Mouse (Mus musculus): ENCODE data around the gene Ubl7. TPM values are rescaled to one million over a fixed set of nuclear protein-coding genes. Genes with fewer than 3 reads are reported as not detected.

Gene Ubl7
- polyA plus RNA-seq, 1 experiment from 2014 or later = 124 TPM

DNA sequence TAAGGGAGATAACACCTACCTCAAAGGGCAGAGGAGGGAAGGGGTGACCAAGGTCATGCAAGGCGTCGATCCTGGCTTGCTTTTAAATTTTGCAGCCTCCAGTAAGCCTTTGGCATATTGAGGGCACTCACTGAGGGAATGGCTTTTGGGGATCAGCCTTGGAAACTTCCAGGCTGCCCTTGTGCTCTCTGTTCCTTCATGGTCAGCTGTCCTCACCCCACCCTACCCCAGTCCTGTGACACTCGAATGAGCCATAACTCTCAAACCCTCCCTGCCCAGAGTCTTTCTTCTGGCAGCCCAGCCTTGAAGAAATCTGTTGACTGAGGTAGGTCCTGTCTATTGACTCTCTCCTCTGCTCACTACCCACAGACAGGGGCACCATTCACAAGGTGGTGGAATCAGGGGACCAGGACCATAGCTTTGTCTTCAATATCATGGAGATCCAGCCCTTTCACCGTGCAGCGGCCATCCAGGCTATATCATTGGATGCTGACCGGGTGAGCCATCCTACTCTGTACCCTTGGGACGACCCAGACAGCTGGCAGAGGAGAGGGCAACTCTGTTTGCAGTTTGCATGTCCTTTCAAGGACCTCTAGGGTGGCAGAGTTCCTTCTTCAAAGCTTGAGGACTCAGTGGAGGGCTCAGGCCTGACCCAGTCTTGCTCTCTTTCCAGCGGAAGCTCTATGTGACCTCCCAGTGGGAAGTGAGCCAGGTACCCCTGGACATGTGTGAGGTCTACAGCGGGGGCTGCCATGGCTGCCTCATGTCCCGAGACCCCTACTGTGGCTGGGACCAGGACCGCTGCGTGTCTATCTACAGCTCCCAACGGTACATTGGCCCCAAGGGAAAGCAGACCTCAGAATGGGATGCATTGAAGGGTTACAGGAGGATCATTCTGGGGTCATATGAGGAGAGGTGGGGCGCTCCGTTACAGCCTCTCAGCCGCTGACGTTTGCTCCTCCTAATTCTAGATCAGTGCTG lies 49.4 kb downstream of the Ubl7 start:
- WGBS = 83% methylated on average over 17 of the region's 17 CpGs

DNA sequence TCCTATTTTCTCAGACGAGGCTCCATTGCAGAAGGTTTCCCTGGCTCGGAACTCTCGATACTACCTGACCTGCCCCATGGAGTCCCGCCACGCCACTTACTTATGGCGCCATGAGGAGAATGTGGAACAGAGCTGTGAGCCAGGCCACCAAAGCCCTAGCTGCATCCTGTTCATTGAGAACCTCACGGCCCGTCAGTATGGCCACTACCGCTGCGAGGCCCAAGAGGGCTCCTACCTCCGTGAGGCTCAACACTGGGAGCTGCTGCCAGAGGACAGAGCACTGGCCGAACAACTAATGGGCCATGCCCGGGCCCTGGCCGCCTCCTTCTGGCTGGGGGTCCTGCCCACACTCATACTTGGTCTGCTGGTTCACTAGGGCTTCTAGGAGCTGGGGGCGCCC lies 50.4 kb downstream of the Ubl7 start:
- no peaks in the 10 kb centered on the region; the same call in 1 of the 2 replicates for H3K36me3 ChIP-seq (ENCODE audit: control insufficient read depth, insufficient read depth, low read length)
- no peaks in the 10 kb centered on the region for H3K4me1 ChIP-seq (ENCODE audit: control insufficient read depth, insufficient read depth, low read length)
- H3K4me3 ChIP-seq (ENCODE audit: low read depth, low read length) = no peak overlapping the region
- ATAC-seq (ENCODE audit: insufficient read depth, low FRiP score, low TSS enrichment) (no peak), DNase-seq (ENCODE audit: low spot score) (no peak)
- no peak overlapping the region for H3K9ac ChIP-seq (ENCODE audit: low read length)
- H3K4me2 ChIP-seq (ENCODE audit: low read depth) = no peak overlapping the region
- H3K9me3 ChIP-seq (ENCODE audit: control insufficient read depth, low read length) = no peaks in the 10 kb centered on the region
- H3K27me3 ChIP-seq (ENCODE audit: control insufficient read depth, insufficient read depth, low read length) = no peaks in the 10 kb centered on the region
- H3K27ac ChIP-seq (ENCODE audit: low read depth, low read length) = no peak overlapping the region
- 89% methylated on average over 15 of the region's 15 CpGs for WGBS

More for the DNA sequence above, 49.4 kb downstream of the Ubl7 start:
- Histone ChIP-seq H3K27me3 (ENCODE audit: control insufficient read depth, insufficient read depth, low read length) (no peaks in the 10 kb centered on the region), H3K4me1 (ENCODE audit: control insufficient read depth, insufficient read depth, low read length) (no peaks in the 10 kb centered on the region), H3K4me3 (ENCODE audit: low read depth, low read length) (no peak overlapping the region), H3K27ac (ENCODE audit: low read depth, low read length) (no peak overlapping the region), H3K9me3 (ENCODE audit: control insufficient read depth, low read length) (no peaks in the 10 kb centered on the region), H3K4me2 (ENCODE audit: low read depth) (no peak overlapping the region), H3K36me3 (ENCODE audit: control insufficient read depth, insufficient read depth, low read length) (no peaks in the 10 kb centered on the region; the same call in 1 of the 2 replicates), H3K9ac (ENCODE audit: low read length) (no peak overlapping the region)
- no peak for DNase-seq (ENCODE audit: low spot score)
- no peak for ATAC-seq (ENCODE audit: insufficient read depth, low FRiP score, low TSS enrichment)

DNA sequence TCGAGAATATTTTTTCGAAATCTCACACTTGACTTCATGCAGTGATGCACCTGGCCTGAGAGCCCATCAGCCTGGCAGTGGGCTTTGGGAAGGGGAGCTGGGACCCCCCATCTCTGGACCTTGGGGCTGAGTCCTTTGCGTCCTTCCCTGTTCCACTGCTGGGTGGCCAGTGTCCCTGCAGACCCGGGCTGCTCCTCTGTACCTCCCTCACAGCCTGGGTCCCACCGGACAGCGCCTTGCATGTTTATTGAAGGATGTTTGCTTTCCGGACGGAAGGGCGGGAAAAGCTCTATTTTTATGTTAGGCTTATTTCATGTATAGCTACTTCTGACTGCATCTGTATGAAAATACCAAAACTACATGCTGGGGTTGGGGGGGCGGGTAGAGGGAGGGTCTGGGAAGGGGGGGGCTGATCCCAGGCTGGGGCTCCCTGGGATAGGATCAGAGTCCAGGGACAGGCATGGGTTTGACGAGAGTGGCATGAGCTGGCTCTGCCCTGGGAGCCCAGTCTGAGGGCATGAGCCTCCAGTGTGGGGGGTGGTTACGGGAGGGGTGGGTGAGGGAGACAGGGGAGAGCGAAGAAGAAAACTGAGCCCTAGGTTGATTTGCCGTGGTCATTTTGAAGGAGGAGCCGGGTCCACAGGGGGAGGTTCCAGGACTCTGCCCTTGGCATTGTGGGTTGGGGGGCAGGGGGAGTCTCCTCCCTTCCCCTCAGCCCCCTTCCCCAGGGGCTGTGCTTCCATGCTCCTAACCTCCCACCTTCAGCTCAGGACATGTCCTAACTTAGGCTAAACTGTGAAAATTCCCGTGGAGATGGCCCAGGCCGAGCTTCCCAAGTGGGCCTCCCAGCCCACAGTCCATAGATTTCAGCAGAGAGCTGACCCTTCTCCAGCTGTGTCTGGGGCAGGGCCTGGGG lies 51.3 kb downstream of the Ubl7 start:
- no peaks in the 10 kb centered on the region; the same call in 1 of the 2 replicates for H3K36me3 ChIP-seq (ENCODE audit: control insufficient read depth, insufficient read depth, low read length)
- H3K27me3 ChIP-seq (ENCODE audit: control insufficient read depth, insufficient read depth, low read length) = no peaks in the 10 kb centered on the region
- no peak overlapping the region for H3K4me2 ChIP-seq (ENCODE audit: low read depth)
- no peak overlapping the region for H3K27ac ChIP-seq (ENCODE audit: low read depth, low read length)
- no peaks in the 10 kb centered on the region for H3K4me1 ChIP-seq (ENCODE audit: control insufficient read depth, insufficient read depth, low read length)
- DNase-seq (ENCODE audit: low spot score) (no peak), ATAC-seq (ENCODE audit: insufficient read depth, low FRiP score, low TSS enrichment) (no peak)
- no peak overlapping the region for H3K4me3 ChIP-seq (ENCODE audit: low read depth, low read length)
- no peak overlapping the region for H3K9ac ChIP-seq (ENCODE audit: low read length)
- WGBS = 67% methylated on average over 17 of the region's 17 CpGs
- no peaks in the 10 kb centered on the region for H3K9me3 ChIP-seq (ENCODE audit: control insufficient read depth, low read length)

DNA sequence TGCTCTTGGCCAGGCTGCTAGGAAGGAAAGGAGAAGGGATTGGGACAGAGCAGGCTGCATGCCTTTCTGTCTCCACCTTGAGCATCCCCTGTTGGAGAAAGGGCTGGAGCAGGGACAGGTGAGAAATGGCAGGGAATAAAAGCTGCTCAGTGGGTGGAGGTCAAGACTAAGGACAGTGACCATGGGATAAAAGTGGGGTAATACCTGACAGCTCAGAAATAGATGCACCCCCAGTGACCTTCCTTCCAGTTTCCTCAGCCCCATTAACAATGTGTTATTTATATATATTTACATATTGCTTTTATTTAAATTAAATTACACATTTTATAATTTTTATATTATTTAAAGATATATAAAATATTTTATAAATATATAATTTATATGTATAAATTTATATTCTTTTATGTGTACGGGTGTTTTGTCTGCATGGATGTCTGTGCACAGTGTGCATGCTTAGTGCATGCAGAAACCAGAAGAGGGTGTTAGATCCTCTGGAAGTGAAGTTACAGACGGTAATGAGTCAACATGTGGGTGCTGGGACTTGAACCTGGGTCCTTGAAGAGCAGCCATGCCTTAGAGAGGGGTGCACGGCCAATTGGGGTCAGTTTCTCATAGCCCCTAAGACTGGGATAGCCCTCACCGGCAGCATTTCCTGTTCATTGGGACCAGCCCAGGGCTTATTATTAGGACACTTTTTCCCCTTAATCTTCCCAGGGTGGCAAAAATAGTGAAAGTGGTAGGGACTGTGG lies 52.6 kb downstream of the Ubl7 start:
- ATAC-seq (ENCODE audit: insufficient read depth, low FRiP score, low TSS enrichment) (no peak), DNase-seq (ENCODE audit: low spot score) (no peak)
- Histone ChIP-seq H3K27ac (ENCODE audit: low read depth, low read length) (no peak overlapping the region), H3K36me3 (ENCODE audit: control insufficient read depth, insufficient read depth, low read length) (no peaks in the 10 kb centered on the region; the same call in 1 of the 2 replicates), H3K4me2 (ENCODE audit: low read depth) (no peak overlapping the region), H3K4me3 (ENCODE audit: low read depth, low read length) (no peak overlapping the region), H3K4me1 (ENCODE audit: control insufficient read depth, insufficient read depth, low read length) (no peaks in the 10 kb centered on the region), H3K9ac (ENCODE audit: low read length) (no peak overlapping the region), H3K27me3 (ENCODE audit: control insufficient read depth, insufficient read depth, low read length) (no peaks in the 10 kb centered on the region), H3K9me3 (ENCODE audit: control insufficient read depth, low read length) (no peaks in the 10 kb centered on the region)
- WGBS = 86% methylated on average over 4 of the region's 4 CpGs

DNA sequence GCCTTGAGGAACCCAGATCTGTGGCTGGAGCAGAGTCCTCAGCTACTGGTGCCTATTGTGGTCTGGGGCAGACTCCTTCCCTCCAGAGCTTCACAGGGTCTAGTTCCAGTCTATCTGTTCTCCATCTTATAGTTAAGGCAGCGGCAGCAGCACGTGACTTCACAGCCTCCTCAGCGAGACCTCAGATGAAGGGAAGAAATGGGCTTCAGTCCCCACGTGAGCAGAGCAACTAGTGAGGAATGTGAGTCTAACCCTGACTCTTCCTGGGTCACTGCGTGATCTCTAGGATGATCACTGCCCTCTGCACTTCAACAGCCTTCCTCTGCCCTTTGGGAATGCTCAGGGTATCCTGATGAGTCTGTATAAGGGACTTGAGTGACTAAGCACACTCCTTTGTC lies 53.2 kb downstream of the Ubl7 start:
- no peak overlapping the region for H3K4me3 ChIP-seq (ENCODE audit: low read depth, low read length)
- no peak overlapping the region for H3K4me2 ChIP-seq (ENCODE audit: low read depth)
- H3K9me3 ChIP-seq (ENCODE audit: control insufficient read depth, low read length) = no peaks in the 10 kb centered on the region
- H3K9ac ChIP-seq (ENCODE audit: low read length) = no peak overlapping the region
- no peak for DNase-seq (ENCODE audit: low spot score)
- H3K27me3 ChIP-seq (ENCODE audit: control insufficient read depth, insufficient read depth, low read length) = no peaks in the 10 kb centered on the region
- 82% methylated on average over 5 of the region's 5 CpGs for WGBS
- no peaks in the 10 kb centered on the region for H3K4me1 ChIP-seq (ENCODE audit: control insufficient read depth, insufficient read depth, low read length)
- no peaks in the 10 kb centered on the region for H3K36me3 ChIP-seq (ENCODE audit: control insufficient read depth, insufficient read depth, low read length)
- H3K27ac ChIP-seq (ENCODE audit: low read depth, low read length) = no peak overlapping the region
- no peak for ATAC-seq (ENCODE audit: insufficient read depth, low FRiP score, low TSS enrichment)

DNA sequence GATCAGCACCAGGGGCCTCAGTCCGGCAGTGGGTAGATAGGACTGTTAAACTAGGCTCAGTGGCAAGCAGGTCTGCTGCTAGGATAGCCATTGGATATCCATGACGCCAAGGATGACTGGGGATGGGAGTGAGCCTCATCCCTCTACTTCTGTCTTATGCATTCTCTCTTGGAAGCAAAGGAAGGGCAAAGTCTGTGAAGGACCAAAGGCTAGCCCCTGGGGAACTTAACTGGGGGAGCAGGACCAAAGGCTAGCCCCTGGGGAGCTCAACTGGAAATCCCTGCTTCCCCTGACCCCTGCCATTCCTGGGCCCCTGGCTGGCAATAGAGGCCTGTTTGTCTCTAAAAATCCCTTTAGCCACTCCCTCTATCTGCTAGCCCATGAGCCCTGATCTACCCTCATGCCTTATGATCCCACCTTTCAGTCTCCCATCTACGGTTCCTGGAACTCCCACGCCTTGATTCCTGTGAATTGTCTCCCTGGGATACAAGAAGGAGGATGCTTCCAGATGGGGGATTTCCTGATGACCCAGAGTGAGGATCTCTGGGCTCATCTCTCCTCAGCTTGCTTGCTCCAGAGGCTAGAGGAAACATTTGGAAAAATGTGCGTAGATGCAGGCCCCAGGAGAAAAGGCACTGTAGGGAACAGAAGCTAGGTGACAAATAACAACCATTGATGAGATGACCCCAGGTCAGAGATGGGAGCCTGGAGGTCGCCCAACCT lies 53.9 kb downstream of the Ubl7 start:
- H3K36me3 ChIP-seq (ENCODE audit: control insufficient read depth, insufficient read depth, low read length) = no peaks in the 10 kb centered on the region
- H3K9ac ChIP-seq (ENCODE audit: low read length) = no peak overlapping the region; the same call in 1 of the 2 replicates
- DNase-seq (ENCODE audit: low spot score) = no peak
- H3K27me3 ChIP-seq (ENCODE audit: control insufficient read depth, insufficient read depth, low read length) = no peaks in the 10 kb centered on the region
- H3K27ac ChIP-seq (ENCODE audit: low read depth, low read length) = no peak overlapping the region
- WGBS = 72% methylated on average over 6 of the region's 6 CpGs
- no peak overlapping the region for H3K4me2 ChIP-seq (ENCODE audit: low read depth)
- H3K4me1 ChIP-seq (ENCODE audit: control insufficient read depth, insufficient read depth, low read length) = no peaks in the 10 kb centered on the region
- H3K9me3 ChIP-seq (ENCODE audit: control insufficient read depth, low read length) = no peaks in the 10 kb centered on the region
- no peak for ATAC-seq (ENCODE audit: insufficient read depth, low FRiP score, low TSS enrichment)
- H3K4me3 ChIP-seq (ENCODE audit: low read depth, low read length) = no peak overlapping the region

DNA sequence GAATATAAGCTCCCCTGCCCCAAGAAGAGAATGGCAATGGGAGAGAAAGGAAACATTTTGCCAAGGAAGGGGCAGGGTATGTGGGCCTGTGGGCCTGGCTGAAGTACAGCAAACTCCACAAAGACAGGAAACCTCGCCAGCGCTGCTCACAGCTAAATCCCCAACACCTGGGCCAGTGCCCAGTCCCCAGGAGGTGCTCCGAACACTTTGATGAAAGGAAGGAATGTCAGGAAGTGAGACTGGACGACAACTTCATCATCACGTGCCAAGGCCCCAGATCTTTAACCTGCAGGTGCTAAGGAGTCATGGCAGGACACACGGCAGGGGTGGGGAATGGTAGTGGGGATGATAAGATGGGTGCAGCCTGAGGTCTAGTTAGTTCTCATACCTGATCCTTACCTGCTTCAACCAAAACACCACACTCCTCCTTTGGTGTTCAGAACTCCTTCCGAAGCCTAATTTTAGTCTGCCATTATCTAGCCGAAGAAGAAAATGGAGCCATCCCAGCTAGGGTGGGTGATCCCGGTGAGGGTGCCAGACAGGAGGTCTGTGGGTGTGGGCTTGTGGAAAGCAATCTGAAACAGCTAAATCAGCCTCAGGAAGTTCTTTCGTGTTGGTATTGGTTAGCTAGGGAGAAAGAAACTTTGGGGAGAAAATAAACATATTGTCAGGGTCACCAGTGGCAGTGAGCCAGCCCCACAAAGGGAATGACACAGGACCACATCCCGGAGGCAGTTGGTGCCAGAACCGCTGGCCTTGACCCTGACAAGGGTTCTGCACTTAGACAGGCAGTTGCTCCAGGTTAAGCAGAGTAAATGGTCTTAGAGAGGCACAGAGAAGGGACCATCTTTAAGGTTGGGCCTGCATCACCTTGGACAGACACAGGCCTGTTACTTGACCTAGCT lies 54.8 kb downstream of the Ubl7 start:
- ATAC-seq (ENCODE audit: insufficient read depth, low FRiP score, low TSS enrichment) = no peak
- no peak overlapping the region for H3K9ac ChIP-seq (ENCODE audit: low read length)
- H3K4me3 ChIP-seq (ENCODE audit: low read depth, low read length) = no peak overlapping the region
- no peaks in the 10 kb centered on the region for H3K27me3 ChIP-seq (ENCODE audit: control insufficient read depth, insufficient read depth, low read length)
- H3K9me3 ChIP-seq (ENCODE audit: control insufficient read depth, low read length) = no peaks in the 10 kb centered on the region
- no peak overlapping the region for H3K27ac ChIP-seq (ENCODE audit: low read depth, low read length)
- 75% methylated on average over 12 of the region's 12 CpGs for WGBS
- no peaks in the 10 kb centered on the region for H3K36me3 ChIP-seq (ENCODE audit: control insufficient read depth, insufficient read depth, low read length)
- no peak overlapping the region for H3K4me2 ChIP-seq (ENCODE audit: low read depth)
- no peaks in the 10 kb centered on the region for H3K4me1 ChIP-seq (ENCODE audit: control insufficient read depth, insufficient read depth, low read length)
- DNase-seq (ENCODE audit: low spot score) = no peak

Measured in neural tube, embryonic 11.5 days (tissue).